Mouse (Mus musculus) telencephalon, adult 2 months (tissue): ENCODE data around the gene Trim30a.
"Not testable (repeated sequence)": the region's sequence is repeated elsewhere in the genome, so short reads cannot be mapped to it uniquely, and the experiment has no call there.

ENCODE experiments used
- DNase-seq: peaks from one replicate; pipeline ENCODE4 v3.0.0-alpha.2; 2011; ENCODE audit warnings: low read depth, low spot score

Gene Trim30a

GRCm38 (mm10) chr7:104465065-104465744 lies at the start of gene Trim30a:
Gene Trim30a (minus strand): TSS chr7:104465193.
- DNase-seq = no peak

- DNase-seq = not testable (repeated sequence)
Measured at GRCm38 (mm10) chr7:104507421-104508065, 42.5 kb upstream of the Trim30a start, which contains the start of gene Trim30d. Gene Trim30d (minus strand): TSS chr7:104507849.

- DNase-seq = no peak
Measured at GRCm38 (mm10) chr7:104501589-104502371, 36.8 kb upstream of the Trim30a start.

GRCm38 (mm10) chr7:104501186-104501585 lies 36.2 kb upstream of the Trim30a start:
- DNase-seq = not testable (repeated sequence)

GRCm38 (mm10) chr7:104499464-104499863 lies 34.5 kb upstream of the Trim30a start:
- DNase-seq = not testable (repeated sequence)

- no peak for DNase-seq
Measured at GRCm38 (mm10) chr7:104445961-104446645, 18.9 kb downstream of the Trim30a start.

- no peak for DNase-seq
Measured at GRCm38 (mm10) chr7:104404460-104404950, 60.5 kb downstream of the Trim30a start.

GRCm38 (mm10) chr7:104401140-104401539 lies 63.9 kb downstream of the Trim30a start:
- no peak for DNase-seq

GRCm38 (mm10) chr7:104400698-104401097 lies 64.3 kb downstream of the Trim30a start, which contains the start of gene Trim30c:
Gene Trim30c (minus strand): TSS chr7:104400837.
- no peak for DNase-seq

- DNase-seq = no peak
Measured at GRCm38 (mm10) chr7:104398492-104398891, 66.5 kb downstream of the Trim30a start.

GRCm38 (mm10) chr7:104369736-104370414 lies 95.1 kb downstream of the Trim30a start, which contains the start of gene Trim30b:
Gene Trim30b (minus strand): TSS chr7:104369884.
- no peak for DNase-seq

- DNase-seq = no peak
Measured at GRCm38 (mm10) chr7:104366339-104366738, 98.7 kb downstream of the Trim30a start.
